Mouse (Mus musculus): ENCODE data around the gene Lin52. TPM values are rescaled to one million over a fixed set of nuclear protein-coding genes. Genes with fewer than 3 reads are reported as not detected.
A peak's percentile ranks its signal among the peaks of the same experiment; 100 is the strongest.

Lin52 gene
- polyA plus RNA-seq, 1 experiment from 2014 or later, result 29.7 TPM

- Histone ChIP-seq H3K9me3 (replicated peaks) (no peaks in the 10 kb centered on the region), H3K4me1 (peaks cover 6% of the 10 kb centered on the region; the same call in 1 of the 2 replicates), H3K27ac (replicated peaks) (no peak overlapping the region), H3K4me3 (replicated peaks) (no peak overlapping the region), H3K27me3 (replicated peaks) (peaks cover 5% of the 10 kb centered on the region), H3K36me3 (no peaks in the 10 kb centered on the region), H3K9ac (replicated peaks) (no peak overlapping the region), H3K4me2 (no peak overlapping the region)
- 59% methylated on average over 2 of the region's 2 CpGs for WGBS
- no peak for ATAC-seq (ENCODE audit: low FRiP score)
Measured at GRCm38 (mm10) chr12:84546577-84547085, 95.4 kb downstream of the Lin52 start.

GRCm38 (mm10) chr12:84548251-84548650 is 97.0 kb downstream of the Lin52 start:
- H3K36me3 ChIP-seq, result no peaks in the 10 kb centered on the region
- no peak for ATAC-seq (ENCODE audit: low FRiP score)
- H3K4me3 ChIP-seq (replicated peaks), result no peak overlapping the region
- 37% methylated on average over 8 of the region's 8 CpGs for WGBS
- peaks cover 5% of the 10 kb centered on the region for H3K27me3 ChIP-seq (replicated peaks)
- H3K9me3 ChIP-seq (replicated peaks), result no peaks in the 10 kb centered on the region
- peaks cover 6% of the 10 kb centered on the region; the same call in 1 of the 2 replicates for H3K4me1 ChIP-seq
- H3K9ac ChIP-seq (replicated peaks), result no peak overlapping the region
- H3K27ac ChIP-seq (replicated peaks), result no peak overlapping the region
- H3K4me2 ChIP-seq, result no peak overlapping the region

- ATAC-seq (ENCODE audit: low FRiP score), result no peak
- H3K27ac ChIP-seq (replicated peaks), result no peak overlapping the region
- no peaks in the 10 kb centered on the region for H3K9me3 ChIP-seq (replicated peaks)
- no peaks in the 10 kb centered on the region; the same call in 1 of the 2 replicates for H3K4me1 ChIP-seq
- no peak overlapping the region for H3K9ac ChIP-seq (replicated peaks)
- 63% methylated on average over 8 of the region's 8 CpGs for WGBS
- no peak overlapping the region for H3K4me2 ChIP-seq
- H3K27me3 ChIP-seq (replicated peaks), result peaks cover 3% of the 10 kb centered on the region
- no peak overlapping the region for H3K4me3 ChIP-seq (replicated peaks)
- no peaks in the 10 kb centered on the region for H3K36me3 ChIP-seq
Measured at GRCm38 (mm10) chr12:84555218-84555617, 104.0 kb downstream of the Lin52 start.

GRCm38 (mm10) chr12:84562558-84562957 is 111.3 kb downstream of the Lin52 start:
- no peaks in the 10 kb centered on the region for H3K9me3 ChIP-seq (replicated peaks)
- H3K27me3 ChIP-seq (replicated peaks), result peaks cover 28% of the 10 kb centered on the region
- WGBS, result 49% methylated on average over 4 of the region's 4 CpGs
- H3K4me3 ChIP-seq (replicated peaks), result no peak overlapping the region
- no peak overlapping the region for H3K9ac ChIP-seq (replicated peaks)
- H3K4me2 ChIP-seq, result no peak overlapping the region
- H3K36me3 ChIP-seq, result no peaks in the 10 kb centered on the region
- H3K27ac ChIP-seq (replicated peaks), result no peak overlapping the region
- H3K4me1 ChIP-seq, result no peaks in the 10 kb centered on the region
- no peak for ATAC-seq (ENCODE audit: low FRiP score)

- Histone ChIP-seq H3K27me3 (replicated peaks) (peaks cover 74% of the 10 kb centered on the region), H3K9ac (replicated peaks) (no peak overlapping the region), H3K36me3 (no peaks in the 10 kb centered on the region), H3K9me3 (replicated peaks) (no peaks in the 10 kb centered on the region), H3K27ac (replicated peaks) (no peak overlapping the region), H3K4me1 (peaks cover 19% of the 10 kb centered on the region), H3K4me2 (no peak overlapping the region), H3K4me3 (replicated peaks) (no peak overlapping the region)
- ATAC-seq (ENCODE audit: low FRiP score), result no peak
- WGBS, result 79% methylated on average over 6 of the region's 6 CpGs
Measured at GRCm38 (mm10) chr12:84567576-84567975, 116.4 kb downstream of the Lin52 start.

GRCm38 (mm10) chr12:84569336-84569970 is 118.2 kb downstream of the Lin52 start, which contains the start of gene Vsx2:
TSS of gene Vsx2 (plus strand) at chr12:84569762.
- peaks cover 19% of the 10 kb centered on the region for H3K4me1 ChIP-seq
- WGBS, result 2% methylated on average over 23 of the region's 25 CpGs
- no peak within 1 kb of the TSS for H3K9ac ChIP-seq (replicated peaks)
- H3K27ac ChIP-seq (replicated peaks), result no peak within 1 kb of the TSS
- peaks cover 86% of the 10 kb centered on the region for H3K27me3 ChIP-seq (replicated peaks)
- no peaks in the 10 kb centered on the region for H3K36me3 ChIP-seq
- no peaks in the 10 kb centered on the region for H3K9me3 ChIP-seq (replicated peaks)
- peak within 1 kb of the TSS; percentile 16; the same call in 1 of the 2 replicates for H3K4me3 ChIP-seq (replicated peaks)
- peak; percentile 31; the same call in 1 of the 2 replicates for ATAC-seq (ENCODE audit: low FRiP score)
- H3K4me2 ChIP-seq, result peak within 1 kb of the TSS; percentile 5; the same call in 1 of the 2 replicates

GRCm38 (mm10) chr12:84569976-84570693 is 118.9 kb downstream of the Lin52 start:
- peaks cover 19% of the 10 kb centered on the region for H3K4me1 ChIP-seq
- ATAC-seq (ENCODE audit: low FRiP score), result no peak; the same call in 1 of the 2 replicates
- no peak overlapping the region; the same call in 1 of the 2 replicates for H3K4me3 ChIP-seq (replicated peaks)
- no peaks in the 10 kb centered on the region for H3K9me3 ChIP-seq (replicated peaks)
- 2% methylated on average over 36 of the region's 40 CpGs for WGBS
- no peaks in the 10 kb centered on the region for H3K36me3 ChIP-seq
- peaks cover 87% of the 10 kb centered on the region for H3K27me3 ChIP-seq (replicated peaks)
- no peak overlapping the region for H3K27ac ChIP-seq (replicated peaks)
- no peak overlapping the region for H3K9ac ChIP-seq (replicated peaks)
- H3K4me2 ChIP-seq, result peak overlapping the region; percentile 5; the same call in 1 of the 2 replicates

- ATAC-seq (ENCODE audit: low FRiP score), result no peak
- Histone ChIP-seq H3K4me1 (peaks cover 19% of the 10 kb centered on the region), H3K4me3 (replicated peaks) (no peak overlapping the region), H3K36me3 (no peaks in the 10 kb centered on the region), H3K9me3 (replicated peaks) (no peaks in the 10 kb centered on the region), H3K4me2 (0 out of 2 replicates have a peak overlapping the region, but pooled peaks have one; percentile 9), H3K27ac (replicated peaks) (no peak overlapping the region), H3K27me3 (replicated peaks) (peaks cover 91% of the 10 kb centered on the region), H3K9ac (replicated peaks) (no peak overlapping the region)
- under 1% methylated on average over 34 of the region's 34 CpGs for WGBS
Measured at GRCm38 (mm10) chr12:84570694-84571415, 119.6 kb downstream of the Lin52 start.

- H3K36me3 ChIP-seq, result no peaks in the 10 kb centered on the region
- no peak for ATAC-seq (ENCODE audit: low FRiP score)
- no peak overlapping the region for H3K27ac ChIP-seq (replicated peaks)
- H3K4me3 ChIP-seq (replicated peaks), result no peak overlapping the region
- H3K9ac ChIP-seq (replicated peaks), result no peak overlapping the region
- 0 out of 2 replicates have a peak overlapping the region, but pooled peaks have one; percentile 9 for H3K4me2 ChIP-seq
- no peaks in the 10 kb centered on the region for H3K9me3 ChIP-seq (replicated peaks)
- under 1% methylated on average over 43 of the region's 43 CpGs for WGBS
- peaks cover 88% of the 10 kb centered on the region for H3K27me3 ChIP-seq (replicated peaks)
- peaks cover 19% of the 10 kb centered on the region for H3K4me1 ChIP-seq
Measured at GRCm38 (mm10) chr12:84571466-84572340, 120.5 kb downstream of the Lin52 start.

GRCm38 (mm10) chr12:84572341-84572720 is 121.1 kb downstream of the Lin52 start:
- H3K9me3 ChIP-seq (replicated peaks), result no peaks in the 10 kb centered on the region
- no peak overlapping the region for H3K4me2 ChIP-seq
- no peak overlapping the region for H3K27ac ChIP-seq (replicated peaks)
- no peak for ATAC-seq (ENCODE audit: low FRiP score)
- peaks cover 84% of the 10 kb centered on the region for H3K27me3 ChIP-seq (replicated peaks)
- no peak overlapping the region for H3K9ac ChIP-seq (replicated peaks)
- WGBS, result 2% methylated on average over 7 of the region's 7 CpGs
- peaks cover 19% of the 10 kb centered on the region for H3K4me1 ChIP-seq
- no peak overlapping the region for H3K4me3 ChIP-seq (replicated peaks)
- no peaks in the 10 kb centered on the region for H3K36me3 ChIP-seq

GRCm38 (mm10) chr12:84573094-84573493 is 121.9 kb downstream of the Lin52 start:
- H3K27ac ChIP-seq (replicated peaks), result no peak overlapping the region
- H3K4me3 ChIP-seq (replicated peaks), result no peak overlapping the region
- peaks cover 19% of the 10 kb centered on the region for H3K4me1 ChIP-seq
- 14% methylated on average over 7 of the region's 7 CpGs for WGBS
- no peaks in the 10 kb centered on the region for H3K36me3 ChIP-seq
- peaks cover 82% of the 10 kb centered on the region for H3K27me3 ChIP-seq (replicated peaks)
- no peak overlapping the region for H3K9ac ChIP-seq (replicated peaks)
- no peak for ATAC-seq (ENCODE audit: low FRiP score)
- H3K4me2 ChIP-seq, result no peak overlapping the region
- H3K9me3 ChIP-seq (replicated peaks), result no peaks in the 10 kb centered on the region
